Mouse (Mus musculus) heart, adult 2 months (tissue): ENCODE results near the gene Top3a.

Experiments used
- CTCF ChIP-seq: fragments of 200-600 bp; IDR thresholded peaks from 2 replicates; pipeline ENCODE4 v1.8.1; 2022; ENCODE audit warnings: antibody characterized with exemption, mild to moderate bottlenecking, moderate library complexity
- EP300 ChIP-seq: fragments of 200-500 bp; IDR thresholded peaks from 2 replicates; pipeline ENCODE4 v1.6.1; 2011; ENCODE audit warnings: low read depth, low read length, control low read depth; ENCODE audit not compliant: insufficient read depth

DNA sequence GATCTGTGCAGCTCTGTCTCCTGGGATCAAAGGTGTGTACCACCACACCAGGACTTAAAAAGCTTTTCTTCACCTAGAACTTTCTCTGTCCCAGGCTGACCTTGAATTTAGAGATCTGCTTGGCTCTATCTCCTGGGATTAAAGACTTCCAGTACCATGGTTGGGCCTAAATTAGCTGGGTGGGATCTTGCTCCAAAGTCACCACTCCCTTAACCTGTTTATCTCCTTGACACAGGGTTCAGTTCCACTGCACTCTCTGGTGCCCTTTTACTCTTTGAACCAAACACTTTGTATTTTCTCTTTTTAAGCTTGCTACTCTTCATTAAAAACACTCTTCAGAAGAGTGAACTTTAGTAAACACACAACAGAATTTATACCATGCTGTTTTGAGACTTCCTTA is 39.7 kb downstream of the Top3a start:
- TF ChIP-seq CTCF (no peak), EP300 (no peak)
